Mouse (Mus musculus) embryo, embryonic 9.5 days (tissue): Measurements from ENCODE around the gene Arhgap31.
A peak's percentile ranks its signal among the peaks of the same experiment; 100 is the strongest.

ENCODE experiments used
- DNase-seq: peaks from one replicate; pipeline ENCODE4 v3.0.0-alpha.2; 2017; ENCODE audit errors: extremely low spot score

The Arhgap31 gene

GRCm38 (mm10) chr16:38651306-38651705 lies 61.8 kb downstream of the Arhgap31 start:
- no peak for DNase-seq

GRCm38 (mm10) chr16:38649431-38649827 lies 63.6 kb downstream of the Arhgap31 start:
- no peak for DNase-seq

DNA sequence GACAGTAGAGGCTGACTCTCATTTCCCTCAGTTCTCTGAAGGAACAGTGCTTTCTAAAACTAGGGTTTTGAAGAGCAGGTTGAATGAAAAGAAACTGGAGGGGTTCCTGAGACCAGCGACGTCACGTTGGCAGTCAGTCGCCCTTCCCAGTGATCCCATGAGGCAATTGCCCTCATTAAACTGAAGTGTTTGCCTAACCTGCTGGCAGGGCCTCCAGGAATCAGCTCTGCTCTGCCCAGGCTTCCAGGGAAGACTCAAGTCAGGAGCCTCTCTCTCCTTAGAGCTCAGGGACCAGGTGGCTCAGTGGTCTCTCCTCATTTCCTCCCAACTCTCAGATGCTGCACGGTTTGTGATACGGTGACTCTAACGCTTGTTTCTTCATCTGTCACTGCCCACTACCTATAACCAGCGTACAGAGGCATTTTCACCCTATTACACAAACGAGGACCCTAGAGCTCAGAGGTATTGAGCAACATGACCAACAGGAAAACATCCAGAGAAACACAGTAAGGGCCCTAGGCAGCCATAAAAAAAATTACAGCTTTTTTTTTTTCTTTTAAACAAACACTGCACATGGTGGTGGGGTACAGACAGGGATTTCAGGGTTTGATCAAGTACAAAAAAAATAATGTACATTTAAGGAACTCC lies 64.2 kb downstream of the Arhgap31 start:
- no peak for DNase-seq

GRCm38 (mm10) chr16:38648155-38648554 lies 64.9 kb downstream of the Arhgap31 start:
- DNase-seq = no peak

- DNase-seq = no peak
Measured at GRCm38 (mm10) chr16:38644455-38644854, 68.6 kb downstream of the Arhgap31 start.

DNA sequence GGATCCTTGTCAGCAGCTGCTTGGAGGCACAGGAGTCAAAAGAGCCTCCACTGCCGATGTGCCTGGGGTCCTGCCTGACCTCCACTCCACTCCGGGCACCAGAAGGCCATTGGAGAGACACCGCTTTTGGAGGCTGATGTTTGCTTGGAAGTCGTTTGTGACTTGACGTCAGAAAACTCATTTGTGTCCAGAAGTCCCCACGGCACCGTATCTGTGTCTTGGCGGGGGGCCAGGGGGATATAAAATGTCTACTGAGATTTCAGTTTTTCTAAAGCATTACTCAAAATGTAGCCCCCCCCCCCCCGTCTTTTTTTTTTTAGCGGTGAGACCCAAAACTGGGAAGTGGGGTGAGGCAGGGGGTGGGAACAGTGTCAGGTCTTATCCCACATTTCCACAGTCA lies 76.0 kb downstream of the Arhgap31 start:
- DNase-seq = no peak

- peak; percentile 38 for DNase-seq
Measured at GRCm38 (mm10) chr16:38636682-38637081, 76.4 kb downstream of the Arhgap31 start.

DNA sequence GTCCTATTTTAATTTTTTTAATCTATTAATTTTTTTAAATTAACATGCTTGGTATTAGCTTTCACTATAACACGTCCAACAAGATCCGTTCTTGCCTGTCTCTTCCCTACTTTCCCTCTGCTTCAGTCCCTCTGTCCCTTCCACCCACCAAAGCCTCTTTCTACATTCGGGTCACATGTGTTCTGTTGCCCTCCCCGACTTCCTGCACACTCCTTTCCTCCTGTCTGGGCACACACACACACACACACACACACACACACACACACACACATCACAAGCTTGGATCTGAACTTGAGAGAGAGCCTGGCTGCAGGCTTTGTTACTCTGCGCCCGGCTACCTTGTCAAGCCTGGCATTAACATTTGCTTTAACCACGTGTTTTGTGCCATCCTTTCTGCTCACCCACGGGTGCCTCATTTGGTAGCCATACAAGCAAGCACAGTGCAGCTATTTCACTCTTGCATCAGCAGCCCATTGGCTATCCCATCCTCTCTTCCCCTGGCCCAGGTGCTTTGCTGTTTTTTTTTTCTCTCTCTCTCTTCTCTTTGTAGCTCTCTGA lies 77.2 kb downstream of the Arhgap31 start:
- DNase-seq = no peak

DNA sequence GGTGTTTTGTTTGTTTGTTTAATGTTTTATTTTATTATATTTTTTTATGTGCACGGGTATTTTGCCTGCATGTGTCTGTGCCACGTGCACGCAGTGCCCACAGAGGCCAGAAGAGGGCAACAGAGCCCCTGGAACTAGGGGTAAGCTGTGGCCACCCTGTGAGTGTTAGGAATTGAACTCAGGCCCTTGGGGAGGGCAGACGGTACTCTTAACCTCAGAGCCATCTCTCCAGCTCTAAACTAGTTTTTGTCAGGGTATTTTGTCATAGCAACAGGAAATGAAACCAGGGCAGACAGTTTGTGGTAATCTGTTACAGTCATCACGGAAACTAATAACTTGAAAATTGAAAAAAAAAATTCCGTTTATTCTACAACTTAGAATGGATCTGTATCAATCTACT lies 80.9 kb downstream of the Arhgap31 start:
- peak; percentile 47 for DNase-seq

DNA sequence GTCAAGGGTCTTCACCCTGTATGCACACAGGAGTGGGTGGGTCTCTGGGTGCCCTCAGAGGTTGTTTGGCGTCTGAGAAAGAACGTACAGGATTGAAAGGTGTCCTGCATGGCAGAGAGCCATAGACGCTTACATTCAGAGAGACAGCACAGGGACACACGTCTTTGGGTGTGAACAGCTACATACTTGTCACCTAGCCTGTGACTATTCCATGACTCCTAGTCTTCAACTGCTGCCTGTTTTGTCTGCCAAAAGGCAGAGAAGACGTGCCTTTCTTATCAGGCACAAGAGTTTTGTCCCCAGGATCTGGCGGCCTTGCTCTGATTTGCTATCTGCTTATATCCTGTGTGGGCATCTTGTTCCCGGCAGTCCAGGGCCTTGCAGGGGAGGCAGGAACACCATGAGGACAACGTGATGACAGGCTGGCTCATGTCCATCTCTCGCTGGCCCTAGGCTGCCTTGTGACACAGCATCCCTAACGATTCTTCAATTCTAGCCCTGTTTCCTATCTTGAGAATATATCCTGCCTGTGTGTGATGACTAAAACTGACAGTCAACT lies 87.2 kb downstream of the Arhgap31 start:
- DNase-seq = no peak

- no peak for DNase-seq
Measured at GRCm38 (mm10) chr16:38625411-38625810, 87.7 kb downstream of the Arhgap31 start.

- DNase-seq = no peak
Measured at GRCm38 (mm10) chr16:38624303-38624702, 88.8 kb downstream of the Arhgap31 start.

- no peak for DNase-seq
Measured at GRCm38 (mm10) chr16:38622283-38622682, 90.8 kb downstream of the Arhgap31 start.

DNA sequence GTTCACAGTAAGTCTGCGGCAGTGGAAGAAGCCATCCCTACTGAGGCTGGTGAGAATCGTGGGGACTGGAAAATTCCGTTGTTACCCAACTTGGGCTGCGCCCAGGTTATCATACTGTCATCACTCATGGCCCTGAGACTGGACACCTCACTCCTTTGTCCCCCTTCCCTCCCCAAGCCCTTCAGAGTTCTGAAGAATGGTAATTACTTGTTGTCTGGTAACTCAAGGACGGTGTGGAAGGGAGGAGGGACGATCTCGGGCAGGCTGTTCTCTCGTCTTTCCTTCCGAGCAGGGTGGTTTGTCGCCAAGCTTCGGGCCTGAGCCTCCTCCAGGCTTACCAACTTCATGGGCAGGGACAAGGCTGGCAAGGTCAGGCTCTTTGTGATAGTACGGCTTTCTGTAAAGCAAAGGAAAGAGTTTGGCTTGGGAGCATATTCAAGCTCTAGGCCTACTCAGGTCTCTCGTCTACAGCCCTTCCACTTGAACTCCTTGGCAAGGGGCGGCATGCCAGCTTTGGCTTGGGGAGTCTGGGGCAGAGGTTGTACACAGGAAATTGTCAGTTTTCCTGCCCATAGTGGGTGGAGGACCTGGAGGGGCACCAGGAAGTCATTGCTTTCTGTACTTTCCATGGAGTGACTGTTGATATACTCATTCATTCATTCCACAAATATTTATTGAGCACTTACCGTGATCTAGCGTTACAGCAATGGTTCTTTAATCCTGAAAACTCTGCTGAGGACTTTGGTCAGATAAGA lies 92.2 kb downstream of the Arhgap31 start:
- DNase-seq = no peak

DNA sequence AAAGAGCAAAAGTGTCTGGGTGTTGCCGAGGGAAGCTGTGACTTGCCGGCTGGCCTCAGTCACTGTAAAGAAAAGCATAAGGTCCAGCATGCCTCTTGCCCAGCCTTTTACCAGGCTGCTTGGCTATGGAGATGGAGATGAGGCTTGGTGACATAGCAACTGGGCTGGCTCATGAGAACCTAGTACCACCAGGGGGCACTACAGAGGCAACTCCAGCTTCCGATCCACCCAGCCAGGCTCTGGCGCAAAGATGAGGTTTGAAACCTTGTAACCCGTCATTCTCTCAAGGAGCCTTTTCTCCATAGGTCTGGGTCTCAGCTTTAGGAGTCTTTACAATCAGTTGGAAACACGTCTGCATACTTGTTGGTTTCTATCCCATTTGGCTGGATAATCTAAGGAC lies 94.0 kb downstream of the Arhgap31 start:
- peak; percentile 69 for DNase-seq

DNA sequence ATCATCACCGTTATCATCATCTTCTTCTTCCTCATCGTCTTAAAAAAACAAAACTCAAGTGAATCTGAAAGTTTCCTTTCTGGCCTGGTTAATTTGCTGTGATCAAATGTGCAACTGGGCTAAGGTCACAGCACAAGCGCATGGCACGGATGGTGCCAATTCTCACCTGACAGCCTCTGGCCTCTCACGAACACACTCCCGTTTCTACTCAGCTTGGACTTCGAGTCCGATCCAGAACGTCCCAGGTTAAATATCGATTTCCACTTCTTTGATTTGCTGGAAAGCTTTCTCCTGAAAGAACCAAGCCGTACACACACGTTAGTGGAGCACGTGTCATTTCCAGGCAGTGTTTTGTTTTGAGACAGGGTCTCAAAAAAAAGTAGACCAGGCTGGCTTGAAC lies 95.1 kb downstream of the Arhgap31 start:
- DNase-seq = no peak

DNA sequence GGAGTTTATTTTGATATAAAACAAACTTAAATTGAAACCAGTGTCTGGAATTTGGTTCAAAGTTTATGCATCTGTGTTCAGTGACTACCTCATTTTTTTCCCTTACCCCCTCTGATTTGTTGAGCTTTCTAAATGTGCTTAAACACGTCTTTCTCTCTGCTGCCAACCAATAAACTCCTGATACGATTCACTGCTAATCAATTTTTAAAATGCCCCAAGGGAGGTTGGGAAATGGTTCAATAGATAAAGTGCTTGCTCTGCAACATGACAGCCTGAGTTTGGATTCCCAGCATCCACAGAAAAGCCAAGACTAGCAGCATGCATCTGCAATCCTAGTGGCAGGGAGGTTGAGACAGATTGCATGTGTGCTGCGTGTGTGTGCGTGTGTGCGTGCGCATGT lies 99.4 kb downstream of the Arhgap31 start:
- DNase-seq = no peak

DNA sequence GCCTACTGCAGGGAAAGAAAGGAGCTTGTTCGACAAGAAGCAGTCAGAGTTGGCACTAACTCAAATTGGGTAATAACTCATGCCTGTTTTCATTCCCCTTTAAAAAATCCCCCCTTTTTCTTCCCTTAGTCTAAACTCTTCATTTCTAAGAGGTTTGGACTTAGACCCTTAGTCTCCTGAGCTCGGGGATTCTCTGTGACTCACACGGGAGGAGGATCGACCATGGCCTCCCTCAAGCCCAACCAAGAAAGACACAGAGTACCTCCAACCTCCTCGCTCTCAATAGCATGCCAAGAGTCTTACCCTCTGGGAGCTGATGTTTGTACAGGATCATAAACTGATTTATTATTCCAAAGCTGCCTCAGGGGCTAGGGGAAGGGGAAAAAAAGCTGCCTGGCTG lies 100.4 kb downstream of the Arhgap31 start:
- DNase-seq = no peak

DNA sequence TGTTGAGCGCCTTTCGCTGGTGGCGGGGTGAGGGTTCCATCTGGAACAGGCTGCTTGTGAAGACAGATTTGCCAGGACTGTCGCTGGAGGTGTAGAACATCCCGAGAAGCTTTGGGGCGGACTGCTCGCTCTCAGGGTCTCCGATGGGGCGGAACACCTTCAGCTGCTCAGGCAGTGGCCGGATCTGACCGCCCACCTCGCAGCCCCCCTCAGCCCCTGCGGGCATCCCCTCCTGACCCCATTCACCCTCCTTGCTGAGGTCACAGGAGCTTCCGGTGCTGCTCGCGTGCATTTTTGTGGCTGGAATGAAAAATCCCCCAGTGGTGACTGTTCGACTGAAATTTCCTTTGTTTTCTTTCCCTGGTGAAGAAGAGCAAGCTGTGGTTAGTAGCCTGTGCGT lies 104.0 kb downstream of the Arhgap31 start:
- DNase-seq = no peak

DNA sequence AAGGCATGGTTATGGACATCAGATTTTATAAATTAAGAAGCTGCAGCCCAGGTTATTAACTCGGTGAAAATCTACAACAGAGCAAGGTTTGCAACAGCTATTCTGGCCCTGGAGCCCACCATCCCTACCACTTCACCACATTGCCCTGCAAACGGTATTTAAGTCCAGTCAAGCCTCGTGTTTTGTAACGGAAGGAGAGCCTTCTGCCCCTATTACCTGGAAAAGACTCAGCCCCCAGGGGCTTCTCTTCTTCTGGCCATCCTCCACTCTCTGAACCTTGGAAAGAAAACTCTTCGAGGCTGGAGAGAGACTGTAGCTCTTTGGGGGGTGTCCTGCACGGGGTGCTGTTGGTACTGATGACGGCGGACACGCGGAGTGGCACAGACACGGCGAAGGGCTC lies 104.4 kb downstream of the Arhgap31 start:
- no peak for DNase-seq

DNA sequence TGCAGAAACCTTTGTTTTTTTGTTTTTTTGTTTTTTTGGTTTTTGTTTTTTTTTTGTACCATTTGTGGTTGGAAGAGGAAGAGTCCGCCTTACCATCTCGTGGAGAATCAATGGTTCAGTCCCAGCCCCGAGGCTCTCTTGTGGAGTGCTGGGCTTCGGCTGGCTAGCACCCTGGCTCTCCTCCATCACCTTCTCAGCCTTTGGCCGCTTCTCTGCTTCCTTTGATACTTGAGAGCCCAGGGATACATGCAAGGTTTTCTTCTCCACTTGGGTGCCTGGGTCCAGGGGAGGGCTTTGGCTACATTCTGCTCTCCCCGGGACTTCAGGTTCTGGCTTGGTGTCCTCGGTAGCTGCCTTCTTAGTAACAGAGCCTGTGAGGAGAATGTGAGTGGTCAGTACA lies 106.6 kb downstream of the Arhgap31 start:
- no peak for DNase-seq

- no peak for DNase-seq
Measured at GRCm38 (mm10) chr16:38602989-38603804, 109.9 kb downstream of the Arhgap31 start.
